Mouse (Mus musculus) heart, adult 2 months (tissue): ENCODE measurements at regions not wholly inside any gene's neighbourhood (a gene's known extent, or its start where the extent isn't known, plus 50 kb on each side); places are given as distances from the start of the nearest gene placed in this dataset.

Experiments used
- DNase-seq, 2 experiments: peaks; one replicate each; pipeline ENCODE4 v3.0.0; 2021
- H3K27ac ChIP-seq: fragments of 200-600 bp; 2 replicates; pipeline ENCODE4 v1.8.1; 2022
- H3K27me3 ChIP-seq: fragments of 200-500 bp; 2 replicates; pipeline ENCODE4 v1.6.1; 2012; ENCODE audit warnings: mild to moderate bottlenecking, low read length, inconsistent platforms, mixed read lengths; ENCODE audit not compliant: control insufficient read depth, insufficient read depth
- H3K36me3 ChIP-seq: fragments of 200-500 bp; 2 replicates; pipeline ENCODE4 v1.6.1; 2012; ENCODE audit warnings: low read length, inconsistent platforms; ENCODE audit not compliant: control insufficient read depth, insufficient read depth
- H3K4me1 ChIP-seq: fragments of 200-500 bp; 2 replicates; pipeline ENCODE4 v1.6.1; 2011; ENCODE audit warnings: low read length; ENCODE audit not compliant: control insufficient read depth, insufficient read depth
- H3K4me3 ChIP-seq: fragments of 200-600 bp; 2 replicates; pipeline ENCODE4 v1.8.1; 2022
- H3K79me2 ChIP-seq: fragments of 200-500 bp; replicated peaks from 2 replicates; pipeline ENCODE4 v1.6.1; 2012; ENCODE audit warnings: mild to moderate bottlenecking, inconsistent platforms, low read length, moderate library complexity, mixed read lengths; ENCODE audit not compliant: control insufficient read depth, insufficient read depth
- H3K9ac ChIP-seq: fragments of 200-500 bp; 2 replicates; pipeline ENCODE4 v1.6.1; 2012; ENCODE audit warnings: low read depth, mild to moderate bottlenecking, control low read depth, inconsistent platforms, low read length, mixed read lengths
- CTCF ChIP-seq: fragments of 200-600 bp; IDR thresholded peaks from 2 replicates; pipeline ENCODE4 v1.8.1; 2022; ENCODE audit warnings: antibody characterized with exemption, mild to moderate bottlenecking, moderate library complexity
- EP300 ChIP-seq: fragments of 200-500 bp; IDR thresholded peaks from 2 replicates; pipeline ENCODE4 v1.6.1; 2011; ENCODE audit warnings: low read depth, low read length, control low read depth; ENCODE audit not compliant: insufficient read depth
- POLR2A ChIP-seq: fragments of 200-500 bp; IDR thresholded peaks from 2 replicates; pipeline ENCODE4 v1.6.1; 2011; ENCODE audit warnings: mild to moderate bottlenecking, low read depth, low read length, control low read depth; ENCODE audit not compliant: insufficient read depth
- WGBS: fragments of 180-500 bp; shearing (Covaris S2); methylation state at CpG from one replicate; pipeline ENCODE4 v1.1.7; 2018; 5-methylcytosine and 5-hydroxymethylcytosine counted together
- intact Hi-C: fragments of 180-260 bp; cut with DNase I; formaldehyde crosslinking; loops from one replicate; pipeline ENCODE4 v1.15.1; 2025

DNA sequence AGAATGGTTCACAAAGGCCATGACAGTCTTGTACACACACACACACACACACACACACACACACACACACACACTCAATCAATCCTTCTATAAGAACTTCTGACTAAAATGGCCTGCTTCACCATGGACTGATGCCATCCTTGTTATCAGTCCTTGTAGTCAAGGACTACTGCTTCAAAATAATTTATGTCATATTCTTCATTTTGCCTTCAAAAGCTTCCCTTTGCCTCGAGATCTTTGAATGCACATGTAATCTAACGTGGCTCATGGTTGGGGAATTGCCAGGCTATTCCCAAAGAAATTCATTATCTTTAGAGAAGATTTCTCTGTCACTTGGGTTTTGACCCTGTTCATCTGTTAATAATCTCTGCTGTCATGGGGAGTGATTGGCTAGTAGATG is 278.0 kb upstream of the Cdyl start:
- no peaks in the 10 kb centered on the region for H3K36me3 ChIP-seq
- peaks cover 2% of the 10 kb centered on the region; the same call in 1 of the 2 replicates for H3K4me1 ChIP-seq
- no peak for TF ChIP-seq EP300
- no peak for TF ChIP-seq CTCF
- no peak for TF ChIP-seq POLR2A
- H3K27ac ChIP-seq, result no peak overlapping the region
- 70% methylated on average over 2 of the region's 2 CpGs for WGBS
- no peak for DNase-seq
- no peaks in the 10 kb centered on the region for H3K79me2 ChIP-seq
- H3K27me3 ChIP-seq, result no peaks in the 10 kb centered on the region
- no peak overlapping the region for H3K9ac ChIP-seq
- H3K4me3 ChIP-seq, result no peak overlapping the region
- intact Hi-C loops, result loop anchor here (10.0 kb wide), 3 partner anchors 123 to 257 kb away; no protein-coding TSS in a partner anchor

- H3K36me3 ChIP-seq, result no peaks in the 10 kb centered on the region
- H3K79me2 ChIP-seq, result no peaks in the 10 kb centered on the region
- H3K4me3 ChIP-seq, result peak overlapping the region; percentile 19; the same call in 1 of the 2 replicates
- intact Hi-C loops, result loop anchor here (10.0 kb wide), 3 partner anchors 122 to 258 kb away; no protein-coding TSS in a partner anchor
- 25% methylated on average over 12 of the region's 12 CpGs for whole genome bisulfite sequencing
- no peak for TF ChIP-seq CTCF
- TF ChIP-seq POLR2A, result no peak
- TF ChIP-seq EP300, result no peak
- no peaks in the 10 kb centered on the region for H3K27me3 ChIP-seq
- peak overlapping the region; percentile 29; the same call in 1 of the 2 replicates for H3K9ac ChIP-seq
- H3K4me1 ChIP-seq, result peaks cover 2% of the 10 kb centered on the region; the same call in 1 of the 2 replicates
- peak overlapping the region; percentile 60 for H3K27ac ChIP-seq
- DNase-seq, result peak in 1 of 2 experiments; percentile 34
These were observed 276.5 kb upstream of the Cdyl start for GRCm38 (mm10) chr13:35383000-35383623.

GRCm38 (mm10) chr13:35383624-35384018 is 276.0 kb upstream of the Cdyl start:
- H3K4me1 ChIP-seq, result peaks cover 2% of the 10 kb centered on the region; the same call in 1 of the 2 replicates
- TF ChIP-seq EP300 (no peak), CTCF (no peak), POLR2A (no peak)
- H3K4me3 ChIP-seq, result peak overlapping the region; percentile 19; the same call in 1 of the 2 replicates
- DNase-seq, result peak in 1 of 2 experiments; percentile 60
- no peaks in the 10 kb centered on the region for H3K36me3 ChIP-seq
- H3K79me2 ChIP-seq, result no peaks in the 10 kb centered on the region
- H3K9ac ChIP-seq, result peak overlapping the region; percentile 29; the same call in 1 of the 2 replicates
- no peaks in the 10 kb centered on the region for H3K27me3 ChIP-seq
- WGBS, result 9% methylated on average over 8 of the region's 8 CpGs
- peak overlapping the region; percentile 60 for H3K27ac ChIP-seq
- intact Hi-C loops, result loop anchor here (10.0 kb wide), 3 partner anchors 121 to 259 kb away; no protein-coding TSS in a partner anchor

- H3K9ac ChIP-seq, result no peak overlapping the region
- intact Hi-C loops, result loop anchor here (10.0 kb wide), 3 partner anchors 116 to 264 kb away; no protein-coding TSS in a partner anchor
- H3K79me2 ChIP-seq, result no peaks in the 10 kb centered on the region
- no peak overlapping the region for H3K27ac ChIP-seq
- 0 out of 2 replicates have a peak, but pooled peaks cover 2% of the 10 kb centered on the region for H3K4me1 ChIP-seq
- no peaks in the 10 kb centered on the region for H3K27me3 ChIP-seq
- H3K36me3 ChIP-seq, result no peaks in the 10 kb centered on the region
- H3K4me3 ChIP-seq, result no peak overlapping the region
- TF ChIP-seq CTCF (no peak), POLR2A (no peak), EP300 (no peak)
- WGBS, result 61% methylated on average over 1 of the region's 1 CpGs
- no peak for DNase-seq
These were observed 271.3 kb upstream of the Cdyl start for GRCm38 (mm10) chr13:35388380-35388779.

DNA sequence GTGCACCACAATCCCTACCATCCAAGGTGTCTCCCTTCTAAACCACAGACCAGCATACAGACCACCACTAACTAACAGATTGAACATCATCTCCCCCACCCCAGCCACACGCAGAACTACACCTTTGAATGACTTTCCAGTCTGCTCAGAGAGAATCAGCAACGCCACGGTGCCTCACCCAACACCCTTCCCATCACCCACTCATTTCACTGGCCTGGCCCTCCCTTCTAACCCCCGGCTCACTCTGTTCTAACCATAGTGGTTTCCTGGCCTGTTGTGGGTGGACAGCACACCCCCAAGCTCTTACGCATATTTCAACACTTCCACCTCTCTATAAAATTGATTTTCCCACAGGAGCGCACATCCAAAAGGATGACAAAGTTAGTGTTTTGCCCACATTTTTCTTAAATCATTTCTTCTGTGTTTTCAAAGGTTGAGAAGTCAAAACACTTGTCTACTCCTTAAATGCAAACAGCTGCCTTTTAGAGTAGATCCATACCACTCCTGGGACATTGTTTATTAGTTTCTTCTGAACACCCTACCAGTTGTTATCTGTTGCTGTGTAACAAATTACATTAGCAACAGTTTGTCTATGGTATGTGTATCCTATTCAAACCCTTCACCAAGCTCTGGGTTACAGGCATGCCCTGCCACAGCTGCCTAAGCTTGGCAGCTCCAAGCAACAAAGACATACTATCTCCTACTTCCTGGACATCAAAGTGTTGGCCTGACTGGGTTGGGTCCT is 269.7 kb upstream of the Cdyl start:
- no peaks in the 10 kb centered on the region for H3K27me3 ChIP-seq
- no peak overlapping the region for H3K9ac ChIP-seq
- no peak overlapping the region for H3K4me3 ChIP-seq
- intact Hi-C loops, result loop anchor here (10.0 kb wide), 3 partner anchors 115 to 265 kb away; no protein-coding TSS in a partner anchor
- H3K79me2 ChIP-seq, result no peaks in the 10 kb centered on the region
- H3K27ac ChIP-seq, result no peak overlapping the region
- no peaks in the 10 kb centered on the region for H3K36me3 ChIP-seq
- no peak for DNase-seq
- H3K4me1 ChIP-seq, result peaks cover under 1% of the 10 kb centered on the region; the same call in 1 of the 2 replicates
- TF ChIP-seq EP300 (no peak), POLR2A (no peak), CTCF (no peak)
- 92% methylated on average over 6 of the region's 6 CpGs for WGBS

DNA sequence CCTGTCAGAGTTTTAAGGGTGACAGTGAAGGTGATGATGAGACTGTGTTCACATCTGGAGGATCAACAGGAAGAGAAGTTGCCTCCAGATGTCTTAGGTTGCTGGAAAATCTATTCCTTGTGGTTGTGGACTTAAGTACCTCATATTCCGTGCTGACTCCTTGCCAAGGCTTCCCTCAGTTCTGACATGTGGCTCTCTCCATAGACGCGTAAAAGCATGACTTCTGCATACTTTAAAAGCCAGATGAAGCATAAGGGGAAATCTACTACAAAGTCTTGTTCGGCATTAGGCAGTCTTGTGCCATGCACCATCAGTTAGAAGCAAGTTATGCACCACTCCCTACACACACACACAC is 269.1 kb upstream of the Cdyl start:
- H3K36me3 ChIP-seq, result no peaks in the 10 kb centered on the region
- H3K4me3 ChIP-seq, result no peak overlapping the region
- 70% methylated on average over 4 of the region's 4 CpGs for WGBS
- H3K27me3 ChIP-seq, result no peaks in the 10 kb centered on the region
- no peaks in the 10 kb centered on the region for H3K79me2 ChIP-seq
- intact Hi-C loops, result no loop called here
- no peak overlapping the region for H3K27ac ChIP-seq
- TF ChIP-seq POLR2A (no peak), CTCF (no peak)
- no peak for DNase-seq
- H3K9ac ChIP-seq, result no peak overlapping the region
- H3K4me1 ChIP-seq, result peaks cover 4% of the 10 kb centered on the region
